Mouse (Mus musculus) layer of hippocampus, adult 9-11 months (tissue): ENCODE data around the gene Pde11a.
A peak's percentile ranks its signal among the peaks of the same experiment; 100 is the strongest.

Experiments used
- DNase-seq: peaks from one replicate; pipeline ENCODE4 v3.0.0; 2022

Gene Pde11a

DNA sequence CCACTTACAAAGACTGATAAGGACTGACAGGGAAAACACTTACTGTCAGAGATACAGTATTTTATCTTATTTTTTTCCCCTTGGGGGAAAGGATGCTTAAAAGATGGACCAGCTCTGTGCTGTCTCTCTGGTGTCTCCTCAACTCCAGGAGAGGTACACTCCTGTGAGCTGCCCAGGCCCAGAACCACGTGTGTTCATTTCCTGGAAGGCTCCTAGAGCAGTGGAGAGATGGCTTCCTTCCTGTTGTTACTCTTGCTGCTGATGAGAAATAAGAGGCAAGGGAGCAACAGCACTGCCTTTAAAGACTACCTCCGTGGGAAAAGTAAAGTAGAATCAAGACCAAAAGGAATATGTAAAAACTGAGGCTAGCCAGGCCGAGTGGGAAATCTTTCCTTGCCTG lies 205.6 kb downstream of the Pde11a start:
- no peak for DNase-seq

DNA sequence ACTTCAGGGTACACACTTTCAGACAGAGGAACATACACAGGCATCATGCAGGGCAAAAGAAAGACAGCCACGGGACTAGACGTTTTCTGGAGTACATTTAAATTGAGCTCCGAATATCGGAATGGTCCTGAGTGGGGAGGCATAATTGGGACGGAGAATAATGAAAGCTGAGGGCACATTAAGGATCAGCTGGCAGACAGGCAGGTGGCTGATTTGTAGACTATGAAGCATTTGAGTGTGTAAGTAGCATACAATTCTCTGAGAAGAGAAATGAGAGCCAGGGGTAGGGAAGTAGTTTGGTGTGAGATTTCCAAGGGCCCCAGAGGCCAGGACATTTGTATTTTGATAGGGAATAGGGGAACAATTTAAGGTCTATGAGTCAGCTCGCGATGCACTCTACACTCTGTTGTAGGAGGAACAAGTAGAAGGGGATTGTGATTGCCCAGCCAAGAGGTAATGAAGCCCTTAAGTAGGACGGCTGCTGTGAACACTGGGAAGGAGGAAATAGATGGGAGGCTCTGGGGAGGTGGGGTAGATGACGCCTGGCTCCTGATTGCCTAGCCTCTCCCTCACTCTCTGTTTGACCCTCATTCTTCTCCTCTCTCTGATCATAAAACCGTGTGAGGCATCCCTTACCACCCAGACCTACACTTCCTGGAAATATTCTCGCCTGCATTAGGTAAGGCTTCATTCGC lies 208.5 kb downstream of the Pde11a start:
- DNase-seq: no peak

DNA sequence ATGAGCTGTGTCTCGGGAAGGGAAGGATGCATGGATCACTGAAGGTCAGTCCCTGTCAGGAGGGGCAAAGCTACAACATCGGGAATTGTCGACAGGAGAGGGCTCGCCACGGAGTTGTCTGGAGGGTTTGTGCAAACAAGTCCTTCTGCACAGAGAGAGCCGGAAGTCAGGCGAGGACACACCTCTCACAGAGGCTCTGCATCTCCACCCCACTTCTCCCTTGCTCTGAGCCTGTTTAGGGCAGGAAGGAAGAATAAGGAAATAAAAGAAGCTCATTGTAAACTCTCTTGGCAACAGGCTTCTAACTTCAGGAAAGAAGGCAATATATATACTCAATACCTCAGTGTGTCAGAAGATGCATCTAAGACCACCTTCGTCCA lies 209.5 kb downstream of the Pde11a start:
- no peak for DNase-seq

DNA sequence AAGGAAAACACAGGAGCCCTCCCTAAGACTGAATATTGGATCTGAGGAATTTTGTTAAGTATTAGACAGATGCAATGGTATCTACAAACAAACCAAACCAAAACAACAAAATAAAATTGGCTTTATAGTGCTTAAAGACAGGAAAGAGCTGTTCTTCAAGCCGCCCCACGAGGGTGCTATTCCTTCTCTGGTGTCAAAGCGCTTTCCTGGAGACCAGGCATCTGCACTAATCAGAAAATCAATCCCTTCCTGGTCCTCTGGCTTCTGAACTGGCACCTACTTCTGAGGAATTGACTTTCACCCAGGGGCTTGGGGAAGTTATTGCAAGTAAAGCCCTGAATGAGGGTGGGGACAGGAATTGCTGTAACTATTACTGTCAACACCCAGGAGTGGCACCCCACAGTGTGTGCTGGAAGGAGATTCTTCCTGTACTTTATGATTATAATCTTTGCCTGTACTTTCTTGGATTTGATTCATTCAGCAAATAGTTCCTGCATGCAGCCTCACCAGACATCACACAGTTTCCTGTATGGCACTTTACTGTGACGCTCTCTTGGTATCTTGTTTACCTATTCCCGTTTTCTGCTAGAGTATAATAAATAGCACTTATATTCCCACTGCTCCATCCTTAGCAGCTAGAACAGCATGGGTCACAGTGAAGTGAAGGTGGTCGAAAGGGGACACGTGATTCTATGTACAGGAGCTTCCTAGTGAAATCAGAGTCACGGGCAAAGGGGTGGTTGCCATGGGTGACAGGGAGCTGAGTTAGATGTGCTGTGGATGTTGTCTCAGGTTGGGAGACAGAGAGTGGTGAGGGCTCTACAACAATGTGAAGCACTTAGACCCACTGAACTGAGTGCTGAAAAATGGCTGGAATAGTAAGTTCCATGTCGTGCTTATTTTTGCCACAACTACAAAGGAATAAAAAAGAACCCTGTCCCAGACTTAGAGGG lies 210.2 kb downstream of the Pde11a start:
- no peak for DNase-seq

DNA sequence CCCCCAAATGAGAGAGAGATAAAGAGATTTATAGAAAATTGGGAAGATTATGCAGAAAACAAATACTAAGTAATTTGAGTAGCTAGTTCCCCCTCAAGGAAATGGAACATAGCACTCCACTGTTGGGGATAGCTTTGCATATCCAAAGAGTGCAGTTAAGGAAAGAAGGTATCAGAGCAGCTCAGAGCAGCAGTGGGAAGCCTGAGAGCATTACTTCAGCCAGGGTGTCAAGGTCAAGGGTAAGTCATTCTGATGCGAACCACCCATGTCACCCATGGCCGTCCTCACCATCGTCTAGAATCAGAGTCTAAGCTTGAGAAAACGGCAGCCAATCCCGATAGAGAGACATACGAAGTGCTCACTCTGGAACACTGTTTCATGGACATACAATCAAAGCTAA lies 211.9 kb downstream of the Pde11a start:
- DNase-seq: no peak

DNA sequence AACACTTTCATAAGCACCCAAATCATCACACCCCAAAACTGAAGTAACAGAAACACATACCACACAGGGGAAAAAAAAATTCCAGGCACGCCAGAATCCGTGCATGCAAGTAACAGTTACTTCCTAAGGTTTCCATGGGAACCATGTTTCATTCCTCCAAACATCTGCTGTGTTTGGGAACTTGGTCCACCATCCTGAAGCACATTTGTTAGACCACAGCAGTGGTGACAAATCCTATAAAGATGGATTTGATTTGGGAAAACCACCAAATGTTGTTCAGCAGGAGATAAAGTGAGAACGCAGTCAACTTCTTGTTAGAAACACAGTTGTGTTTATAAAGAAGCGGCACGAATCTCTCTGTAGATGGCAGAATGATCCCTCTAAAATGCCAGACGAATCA lies 213.8 kb downstream of the Pde11a start:
- peak; percentile 69 for DNase-seq

DNA sequence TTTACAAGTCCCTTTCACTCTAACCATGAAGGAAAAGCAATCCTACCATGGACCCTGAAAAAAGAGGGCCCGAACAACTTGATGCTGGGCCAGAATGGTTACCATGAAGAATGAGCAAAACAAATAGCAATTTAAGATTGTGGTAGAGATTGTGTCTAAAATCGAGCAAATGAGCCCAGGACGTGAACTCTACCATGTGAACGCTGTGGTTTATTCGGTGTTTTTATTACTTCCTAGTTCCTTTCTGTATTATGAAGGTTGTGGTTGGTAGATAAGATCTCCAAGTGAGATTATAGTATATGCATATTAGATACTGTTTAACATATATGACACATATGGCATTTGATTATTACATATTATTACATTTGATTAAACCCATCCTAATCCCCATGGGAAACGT lies 216.4 kb downstream of the Pde11a start:
- DNase-seq: no peak

DNA sequence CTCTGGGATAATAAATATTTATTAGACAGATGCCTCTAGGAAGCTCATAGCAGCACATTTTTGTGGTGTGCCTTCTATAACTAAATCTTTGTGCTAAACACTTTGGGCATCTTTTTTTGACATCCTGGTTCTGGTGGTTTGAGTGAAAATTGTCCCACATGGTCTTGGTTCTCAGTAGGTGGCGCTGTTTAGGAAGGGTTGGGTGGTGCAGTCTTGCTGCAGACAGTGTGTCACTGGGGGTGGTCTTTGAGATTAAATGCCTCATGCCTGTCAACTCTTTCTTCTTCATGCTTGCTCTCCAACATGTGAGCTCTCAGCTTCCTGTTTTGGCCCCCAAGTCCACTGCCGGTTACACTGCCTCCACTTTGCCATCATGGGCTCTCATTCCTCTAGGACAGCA lies 218.7 kb downstream of the Pde11a start:
- DNase-seq: no peak

DNA sequence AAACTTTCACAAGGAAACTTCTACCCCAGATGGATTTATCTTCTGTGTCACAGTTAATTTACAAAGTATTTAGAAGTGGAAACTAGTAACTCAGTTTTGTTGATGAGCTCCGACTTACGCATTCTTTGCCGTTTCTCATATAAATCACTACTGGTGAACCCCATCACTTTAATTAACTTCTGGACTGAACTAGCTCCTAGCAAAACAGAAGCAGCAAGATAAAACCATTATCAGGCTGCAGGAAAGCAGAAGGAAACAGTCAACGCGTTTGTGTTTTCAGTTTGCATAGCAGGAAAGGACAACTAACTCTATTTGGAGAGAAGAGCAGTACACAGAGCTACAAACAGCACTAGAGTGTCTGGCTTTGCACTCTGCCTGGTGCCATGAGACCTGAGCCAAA lies 220.1 kb downstream of the Pde11a start:
- no peak for DNase-seq

DNA sequence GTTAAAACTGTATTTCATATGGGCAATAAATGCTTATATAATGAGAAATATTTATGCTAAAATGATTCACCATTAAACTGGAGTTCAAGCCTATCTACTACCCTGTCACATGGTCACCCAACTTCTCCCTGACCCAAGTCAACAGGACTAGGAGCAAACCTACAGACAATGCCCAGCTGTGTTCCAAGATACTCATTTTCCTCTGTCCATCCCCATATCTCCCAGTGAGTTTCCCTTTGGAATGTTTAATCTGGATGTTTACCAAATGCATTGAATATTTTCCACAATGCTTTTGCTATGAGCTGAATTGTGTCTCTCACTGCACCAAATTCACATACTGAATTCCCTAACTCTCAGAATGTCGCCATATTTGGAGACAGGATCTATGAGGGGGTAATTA lies 221.4 kb downstream of the Pde11a start:
- DNase-seq: no peak

DNA sequence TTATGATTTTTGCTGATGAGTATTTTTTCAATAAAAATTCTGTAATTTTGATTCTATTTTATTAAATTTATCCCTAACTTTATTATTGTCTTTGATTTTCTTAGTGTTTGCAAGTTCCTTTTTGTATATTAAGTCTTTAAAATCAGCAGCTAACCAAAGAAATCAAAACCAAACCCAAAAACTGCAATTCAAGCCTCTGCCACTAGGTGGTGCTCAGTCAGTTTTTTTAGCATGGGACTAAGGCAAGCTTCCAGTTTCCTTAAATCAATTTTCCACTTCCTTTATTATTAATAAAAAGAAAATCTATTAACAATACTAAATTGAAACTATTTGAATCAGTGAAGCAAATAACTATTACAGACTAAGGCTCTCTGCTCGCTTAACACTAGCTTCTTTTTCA lies 222.9 kb downstream of the Pde11a start:
- DNase-seq: no peak

DNA sequence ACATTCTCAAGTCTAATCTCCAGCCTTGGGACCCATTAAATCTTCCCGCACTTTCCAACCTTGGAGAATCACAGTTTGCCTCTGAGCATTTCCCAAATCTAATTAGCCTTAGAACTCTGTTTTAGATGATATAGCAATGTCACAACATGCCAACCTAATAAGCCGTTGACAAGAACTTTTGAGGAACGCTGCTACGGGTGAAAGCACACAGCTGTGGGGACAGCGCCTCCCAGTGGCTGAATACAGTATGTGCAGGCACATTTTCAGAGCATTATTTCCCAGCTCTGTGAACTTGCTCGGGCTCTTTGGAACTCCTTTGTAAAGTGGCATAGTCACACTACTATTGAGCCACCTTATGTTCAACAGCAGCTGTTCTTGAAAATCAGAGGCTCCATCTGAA lies 223.8 kb downstream of the Pde11a start:
- DNase-seq: no peak

DNA sequence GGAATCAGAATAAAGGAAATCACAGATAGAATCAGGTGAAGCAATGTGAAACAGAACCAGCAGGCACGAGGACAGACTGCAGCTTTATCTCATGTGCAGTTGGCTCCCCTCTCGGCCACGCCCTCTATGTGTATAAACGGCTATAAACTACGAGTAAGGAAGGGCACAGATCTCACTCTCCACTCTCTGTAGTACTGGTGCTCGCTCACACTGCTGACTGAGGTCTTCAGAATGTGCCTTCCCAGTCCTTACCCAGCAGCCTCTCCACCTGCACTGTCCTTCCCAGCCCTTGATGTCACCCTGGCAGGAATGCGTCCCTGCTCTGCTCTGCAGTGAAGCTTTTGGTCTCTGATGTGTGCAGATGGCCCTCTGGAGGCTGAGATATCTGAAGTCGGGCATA lies 228.9 kb downstream of the Pde11a start:
- no peak for DNase-seq

DNA sequence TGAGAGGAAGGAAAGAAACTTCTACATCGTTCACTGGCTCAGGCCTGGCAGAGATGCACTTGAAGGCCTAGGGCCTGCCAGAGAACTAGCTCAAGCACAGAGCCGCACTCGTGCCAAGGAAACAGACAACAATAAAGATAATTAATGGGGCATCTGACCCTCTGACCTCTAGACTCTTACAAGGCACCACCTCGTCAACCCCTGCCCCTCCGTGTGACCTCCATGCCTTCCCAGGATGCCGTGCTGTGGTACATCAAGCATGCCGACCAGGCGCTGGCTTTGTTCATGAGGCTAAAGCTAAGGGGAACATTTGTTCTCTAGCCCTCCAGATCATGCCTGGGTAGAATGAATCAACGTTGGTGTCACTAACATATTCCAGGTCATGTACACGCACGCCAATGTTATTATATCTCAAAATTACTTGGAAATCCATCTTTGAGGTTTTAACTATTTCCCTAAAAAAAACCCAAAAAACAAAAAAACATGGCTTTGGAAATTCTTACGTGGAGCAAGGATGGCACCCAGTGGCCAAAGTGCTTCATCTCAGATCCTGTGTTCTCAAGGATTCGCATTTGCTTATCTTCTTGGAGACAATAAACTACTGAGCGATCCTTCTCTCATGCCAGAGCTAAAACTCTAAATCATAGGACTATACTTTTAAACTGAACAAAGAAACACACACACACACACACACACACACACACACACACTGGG lies 236.5 kb downstream of the Pde11a start:
- no peak for DNase-seq

DNA sequence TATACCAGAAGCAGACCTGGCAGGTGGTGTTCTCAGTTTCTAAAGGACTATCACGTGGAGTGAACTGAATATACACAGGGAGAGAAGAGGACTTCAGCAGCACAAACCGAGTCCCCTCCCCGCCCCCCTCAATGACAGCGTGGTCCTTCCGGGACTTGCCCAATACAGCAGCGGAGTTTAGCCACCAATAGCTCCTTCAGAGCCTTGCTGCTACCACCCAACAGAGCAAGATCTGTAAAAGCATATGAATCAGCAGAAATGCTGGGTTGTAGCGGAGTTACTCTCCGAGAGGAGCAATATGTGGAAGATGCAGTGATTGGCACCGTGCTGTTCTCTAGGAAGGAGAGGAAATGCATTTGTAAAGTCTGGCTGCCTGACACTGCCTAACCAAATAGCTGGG lies 238.0 kb downstream of the Pde11a start:
- DNase-seq: no peak

DNA sequence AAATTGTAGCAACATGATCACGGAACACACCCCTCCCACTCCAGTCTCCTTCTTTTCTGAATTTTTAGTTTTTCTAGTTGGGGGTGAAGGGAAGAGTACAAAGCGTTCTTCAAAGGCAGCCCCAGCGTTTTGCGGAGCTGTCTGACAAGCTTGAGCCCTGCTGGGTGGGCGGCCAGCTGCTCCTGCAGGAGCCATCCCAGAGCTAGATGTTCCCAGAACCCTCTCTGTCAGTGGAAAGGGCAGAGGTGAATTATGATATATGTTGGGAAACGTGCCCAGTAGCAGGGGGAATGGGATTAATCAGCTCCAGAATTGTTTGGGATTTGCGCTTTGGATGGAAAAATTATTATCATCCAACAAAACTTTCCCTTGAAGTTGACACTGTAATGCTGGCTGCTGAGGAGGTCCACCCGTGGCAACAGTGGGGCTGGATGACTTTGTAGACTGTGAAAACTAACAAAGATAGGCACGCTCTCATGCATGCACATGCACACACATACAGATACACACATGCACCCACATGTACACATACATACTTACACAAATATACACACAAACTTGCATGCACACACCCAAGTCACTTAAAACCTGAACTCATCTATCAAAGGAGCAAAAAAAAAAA lies 238.7 kb downstream of the Pde11a start:
- no peak for DNase-seq

DNA sequence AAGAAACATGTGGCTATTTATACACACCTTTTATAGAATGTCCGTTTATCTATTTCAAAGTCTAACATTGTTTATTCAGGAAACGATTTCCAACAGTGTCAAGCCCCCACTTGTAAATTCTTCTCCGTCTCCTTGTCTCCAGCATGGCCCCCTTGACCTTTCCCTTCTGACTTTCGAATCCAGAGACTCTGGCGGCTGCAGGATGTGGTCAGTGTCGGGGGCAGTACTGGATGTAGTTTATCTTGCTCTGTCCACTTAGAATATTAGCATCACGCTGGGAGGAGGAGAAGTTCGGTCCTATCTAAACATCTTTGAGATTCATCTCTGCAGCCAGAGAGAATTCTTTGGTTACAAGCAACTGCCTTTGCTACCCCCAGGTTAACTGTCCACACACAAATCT lies 240.2 kb downstream of the Pde11a start:
- no peak for DNase-seq

DNA sequence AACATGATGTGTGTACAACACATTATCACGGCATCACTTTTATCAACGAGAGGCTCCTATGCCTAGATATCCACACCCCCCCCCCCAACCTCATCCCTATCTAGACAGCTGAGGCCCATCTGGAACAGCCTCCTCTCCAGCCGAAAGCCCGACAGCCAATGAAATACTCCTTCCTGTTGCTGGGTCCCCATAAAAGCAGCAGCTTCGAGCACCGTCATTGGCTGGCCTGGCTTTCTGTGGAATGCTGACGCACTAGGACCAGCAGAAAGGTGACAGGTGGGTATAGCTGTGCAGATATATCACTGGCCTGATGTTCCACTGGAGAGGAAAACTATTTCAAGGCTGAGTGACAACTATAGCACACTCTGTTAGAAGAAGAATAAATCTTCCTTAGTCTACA lies 240.7 kb downstream of the Pde11a start:
- DNase-seq: no peak

DNA sequence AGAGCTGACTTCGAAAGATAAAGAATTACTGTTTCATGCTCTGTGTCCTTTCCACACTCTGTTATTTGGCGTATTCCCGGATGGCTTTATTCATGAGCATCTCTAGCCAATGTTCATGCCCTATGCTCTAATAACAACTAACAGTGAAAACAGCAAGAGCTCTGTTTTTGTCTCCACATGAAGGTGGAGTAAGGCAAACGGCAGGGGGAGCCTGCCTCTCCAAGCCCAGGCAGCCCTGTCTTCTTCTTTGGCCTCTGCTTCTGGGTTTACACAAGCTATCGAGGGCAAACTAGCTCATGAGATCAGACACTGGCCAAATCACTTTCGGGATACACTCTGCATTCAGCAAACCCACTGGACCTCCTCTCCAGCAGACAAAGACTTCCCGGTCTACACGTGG lies 241.3 kb downstream of the Pde11a start:
- no peak for DNase-seq

DNA sequence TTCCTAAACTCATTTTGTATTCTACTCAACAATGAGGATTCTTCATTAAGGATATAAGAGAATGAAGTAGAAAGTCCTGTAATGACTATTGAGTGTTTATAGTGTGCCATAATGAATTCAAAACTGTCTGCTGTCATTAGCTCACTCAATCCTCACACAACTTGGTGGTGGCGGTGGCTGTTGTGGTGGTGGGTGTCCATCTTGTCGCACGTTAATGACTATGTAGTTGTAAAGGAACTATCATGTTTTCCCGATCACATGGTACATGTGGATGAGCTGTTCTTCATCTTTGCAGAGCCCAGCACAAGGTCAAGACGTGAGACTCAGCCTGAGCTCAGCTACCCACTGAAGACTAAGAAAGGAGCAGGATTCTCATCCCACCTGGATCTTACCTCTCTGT lies 242.7 kb downstream of the Pde11a start:
- no peak for DNase-seq

DNA sequence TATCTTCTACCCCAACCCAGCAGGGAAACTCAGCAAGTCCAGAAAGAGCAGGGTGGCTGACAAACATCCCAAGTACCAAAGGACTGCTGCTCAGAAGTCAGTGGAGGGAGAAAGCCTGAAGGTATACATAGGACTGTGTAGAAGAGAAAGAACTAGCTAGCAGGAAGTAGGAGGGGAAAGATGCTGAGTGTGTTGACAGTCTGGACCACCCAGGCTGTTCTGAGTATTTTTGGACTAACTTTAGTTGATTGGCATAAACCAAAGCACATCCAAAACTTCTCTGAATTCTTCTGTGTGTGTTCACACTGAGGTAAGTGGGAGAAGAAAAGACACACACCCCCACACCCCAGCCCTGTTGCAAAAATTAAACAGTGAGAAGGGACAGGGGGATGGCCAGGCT lies 248.1 kb downstream of the Pde11a start:
- DNase-seq: no peak

DNA sequence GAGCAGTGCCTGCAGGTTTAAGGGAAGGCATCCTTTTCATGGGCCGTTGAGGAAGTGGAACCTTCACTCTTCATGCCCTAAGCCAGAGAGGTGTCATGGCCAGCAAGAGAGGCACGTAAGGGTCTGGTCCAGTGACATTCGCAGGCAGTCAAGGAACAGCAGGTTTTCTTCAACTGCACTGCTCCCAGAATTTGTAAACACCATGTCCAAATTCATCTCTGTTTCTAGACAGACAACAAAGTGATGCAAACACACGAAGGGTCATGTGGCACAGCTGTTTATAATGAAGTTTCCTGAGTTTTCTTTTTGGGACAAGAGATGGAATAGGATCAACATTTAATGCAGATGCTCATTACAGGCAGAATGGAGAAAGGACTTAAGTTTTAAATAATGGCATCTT lies 249.7 kb downstream of the Pde11a start:
- no peak for DNase-seq

DNA sequence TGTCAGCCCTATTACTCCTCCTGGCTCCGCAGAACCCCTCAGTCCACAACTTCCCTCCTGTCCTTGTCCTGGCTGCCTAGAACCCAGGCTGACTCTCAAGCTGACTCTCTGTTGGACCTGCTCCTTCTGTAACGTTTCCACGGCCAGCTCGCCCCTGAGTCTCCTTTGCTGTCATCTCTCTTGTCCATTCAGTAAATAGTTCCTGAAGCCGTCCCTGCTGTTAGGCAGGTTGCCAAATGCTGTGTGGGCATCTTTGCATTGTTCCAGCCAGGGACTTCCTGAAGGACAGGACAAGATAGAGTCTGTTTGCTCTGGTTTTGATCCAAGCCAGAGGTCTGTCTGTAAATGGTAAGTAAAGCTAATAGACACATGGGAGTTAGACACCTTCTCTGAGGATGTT lies 250.2 kb downstream of the Pde11a start:
- no peak for DNase-seq
